Mouse (Mus musculus): ENCODE measurements around the gene Got2. TPM values are rescaled to one million over a fixed set of nuclear protein-coding genes. Genes with fewer than 3 reads are reported as not detected.

Gene Got2
- total RNA-seq, 2 experiments from 2014 or later = 481 to 500 TPM

DNA sequence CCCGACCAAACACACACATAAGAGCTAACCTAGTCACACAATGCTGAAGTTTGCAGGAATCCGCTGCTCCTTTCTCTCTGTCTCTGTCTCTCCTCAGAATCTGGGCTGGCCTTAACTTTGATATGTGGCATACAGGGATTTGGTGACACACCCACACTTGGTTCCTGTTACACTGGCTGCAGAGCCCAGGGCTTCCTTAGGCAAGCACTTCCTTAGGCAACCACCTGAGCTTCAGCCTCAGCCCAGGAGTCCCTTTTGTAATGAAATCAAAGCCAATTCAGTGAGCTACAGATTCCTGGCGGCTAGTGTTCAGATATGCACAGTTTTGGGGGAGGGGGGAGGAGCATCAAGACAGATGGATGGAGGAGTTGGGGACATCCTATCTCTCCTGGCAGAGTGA, 70.8 kb downstream of the Got2 start:
- no peak for DNase-seq

DNA sequence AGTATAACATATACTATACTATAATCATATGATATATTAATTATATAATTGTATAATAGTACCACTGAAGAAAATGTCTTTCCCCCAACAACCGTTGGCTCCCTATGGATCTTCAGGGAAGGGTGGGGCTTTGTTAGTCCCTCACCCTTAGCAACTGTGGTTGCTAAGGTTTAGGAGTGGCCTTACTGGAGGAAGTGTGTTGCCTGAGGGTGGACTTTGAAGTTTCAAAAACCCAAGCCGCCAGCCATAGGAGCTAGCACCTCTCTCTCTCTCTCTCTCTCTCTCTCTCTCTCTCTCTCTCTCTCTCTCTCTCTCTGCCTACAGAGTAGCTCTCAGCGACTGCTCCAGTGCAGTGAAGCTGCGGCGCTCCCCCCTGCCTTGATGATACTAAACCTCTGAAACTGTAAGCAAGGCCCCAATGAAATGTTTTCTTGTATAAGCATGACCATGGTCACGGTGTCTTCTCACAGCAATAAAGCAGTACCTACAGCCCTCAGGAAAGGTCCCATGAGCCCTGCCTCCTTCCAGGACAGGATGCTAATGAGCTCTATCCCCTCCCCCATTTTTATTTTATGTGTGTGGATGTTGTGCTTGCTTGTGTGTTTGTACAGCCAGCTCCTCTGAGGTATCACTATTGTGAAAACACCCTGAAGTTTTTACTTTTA, 72.2 kb downstream of the Got2 start:
- no peak for DNase-seq

Other genes starting within 250 kb of the Got2 start
- gene Ndrg4, start 211.6 kb downstream of the Got2 start, total RNA-seq (2021) = 100 to 1,000 TPM; 324 to 340 TPM
- gene Setd6, start 172.7 kb downstream of the Got2 start, total RNA-seq (2021) = 10 to 100 TPM; 13.9 to 14.7 TPM
- 100 to 1,000 TPM; 152 to 174 TPM for gene Cnot1, start 81.1 kb downstream of the Got2 start, total RNA-seq (2021)
- gene Sap18b, start 63.2 kb downstream of the Got2 start, total RNA-seq (2021) = 100 to 1,000 TPM in 1 of 2 experiments, 10 to 100 TPM in 1; 92.4 to 102 TPM
- 1 to 10 TPM; 7.5 to 7.9 TPM for gene Slc38a7, start 35.0 kb downstream of the Got2 start, total RNA-seq (2021)